Mouse (Mus musculus) stomach, embryonic 16.5 days (tissue): ENCODE measurements around the gene Naa20. TPM values are rescaled to one million over a fixed set of nuclear protein-coding genes. Genes with fewer than 3 reads are reported as not detected.

Source experiments
- ATAC-seq: fragments of 200-750 bp; cut with Nextera tagmentation; 2 replicates; pipeline ENCODE4 v1.8.0; 2017; ENCODE audit warnings: moderate number of reproducible peaks, moderate TSS enrichment; ENCODE audit not compliant: insufficient read depth, low FRiP score
- H3K27ac ChIP-seq: fragments of 300-500 bp; sonication (generic); 2 replicates; pipeline ENCODE4 v1.5.1; 2014; ENCODE audit warnings: low read length
- H3K27me3 ChIP-seq: fragments of 300-500 bp; sonication (generic); 2 replicates; pipeline ENCODE4 v1.6.1; 2014; ENCODE audit warnings: low read length, control low read depth, mixed read lengths; ENCODE audit not compliant: control insufficient read depth, insufficient read depth
- H3K36me3 ChIP-seq: fragments of 300-500 bp; sonication (generic); 2 replicates; pipeline ENCODE4 v1.6.1; 2014; ENCODE audit warnings: low read length; ENCODE audit not compliant: control insufficient read depth, insufficient read depth
- H3K4me1 ChIP-seq: fragments of 300-500 bp; sonication (generic); 2 replicates; pipeline ENCODE4 v1.6.1; 2014; ENCODE audit warnings: low read length, control low read depth, mixed read lengths; ENCODE audit not compliant: control insufficient read depth, insufficient read depth
- H3K4me2 ChIP-seq: fragments of 300-500 bp; sonication (generic); 2 replicates; pipeline ENCODE4 v1.6.1; 2014; ENCODE audit warnings: low read depth, low read length, mixed read lengths
- H3K4me3 ChIP-seq: fragments of 300-500 bp; sonication (generic); replicated peaks from 2 replicates; pipeline ENCODE4 v1.5.1; 2014; ENCODE audit warnings: mild to moderate bottlenecking, low read length
- H3K9ac ChIP-seq: fragments of 300-500 bp; sonication (generic); 2 replicates; pipeline ENCODE4 v1.6.1; 2014; ENCODE audit warnings: low read length
- H3K9me3 ChIP-seq: fragments of 300-500 bp; sonication (generic); replicated peaks from 2 replicates; pipeline ENCODE4 v1.6.1; 2016; ENCODE audit warnings: low read length, control low read depth; ENCODE audit not compliant: control insufficient read depth
- WGBS: fragments of 180-500 bp; shearing (Covaris S2); extraction: QIAGEN DNeasy Blood & Tissue Kit; methylation state at CpG from one replicate; pipeline ENCODE4 v1.1.7; 2014; 5-methylcytosine and 5-hydroxymethylcytosine counted together
- polyA plus RNA-seq: library from polyadenylated mRNA; unstranded; fragments of >200 nt; fragmentation: Nextera tagmentation; extraction: Ambion mirVana; gene quantifications from 2 replicates; pipeline ENCODE4 v1.2.1, GENCODE M21; 2015

The Naa20 gene
- 144 and 160 TPM in 2 replicates for polyA plus RNA-seq

- ATAC-seq: no peak
- 85% methylated on average over 6 of the region's 6 CpGs for WGBS
- Histone ChIP-seq H3K4me2 (peak within 1 kb of the TSS; percentile 55), H3K4me1 (peaks cover 19% of the 10 kb centered on the region), H3K9ac (no peak within 1 kb of the TSS; the same call in 1 of the 2 replicates), H3K27me3 (no peaks in the 10 kb centered on the region), H3K36me3 (no peaks in the 10 kb centered on the region), H3K4me3 (peak within 1 kb of the TSS; percentile 71), H3K9me3 (no peaks in the 10 kb centered on the region), H3K27ac (no peak within 1 kb of the TSS)
Observed at GRCm38 (mm10) chr2:145901861-145902260, at the start of gene Naa20. Gene Naa20 (plus strand): TSS chr2:145902099.

GRCm38 (mm10) chr2:145855831-145856230 is 46.1 kb upstream of the Naa20 start:
- H3K4me1 ChIP-seq: peaks cover 32% of the 10 kb centered on the region
- peak overlapping the region; percentile 60; the same call in 1 of the 2 replicates for H3K27ac ChIP-seq
- no peaks in the 10 kb centered on the region for H3K27me3 ChIP-seq
- no peak overlapping the region for H3K9ac ChIP-seq
- no peaks in the 10 kb centered on the region for H3K36me3 ChIP-seq
- H3K4me3 ChIP-seq: no peak overlapping the region
- no peak for ATAC-seq
- H3K9me3 ChIP-seq: no peaks in the 10 kb centered on the region
- WGBS: 58% methylated on average over 9 of the region's 9 CpGs
- no peak overlapping the region for H3K4me2 ChIP-seq

GRCm38 (mm10) chr2:145857864-145858263 is 44.0 kb upstream of the Naa20 start:
- H3K36me3 ChIP-seq: no peaks in the 10 kb centered on the region
- no peaks in the 10 kb centered on the region for H3K9me3 ChIP-seq
- 69% methylated on average over 8 of the region's 8 CpGs for WGBS
- ATAC-seq: no peak
- H3K27ac ChIP-seq: no peak overlapping the region; the same call in 1 of the 2 replicates
- no peak overlapping the region for H3K4me2 ChIP-seq
- H3K9ac ChIP-seq: no peak overlapping the region
- H3K27me3 ChIP-seq: no peaks in the 10 kb centered on the region
- H3K4me1 ChIP-seq: peaks cover 26% of the 10 kb centered on the region
- no peak overlapping the region for H3K4me3 ChIP-seq

GRCm38 (mm10) chr2:145859442-145859931 is 42.4 kb upstream of the Naa20 start:
- peaks cover 36% of the 10 kb centered on the region for H3K4me1 ChIP-seq
- no peaks in the 10 kb centered on the region for H3K27me3 ChIP-seq
- no peaks in the 10 kb centered on the region for H3K36me3 ChIP-seq
- ATAC-seq: peak; percentile 63
- H3K9me3 ChIP-seq: no peaks in the 10 kb centered on the region
- H3K4me2 ChIP-seq: peak overlapping the region; percentile 54
- H3K4me3 ChIP-seq: peak overlapping the region; percentile 48
- peak overlapping the region; percentile 99 for H3K27ac ChIP-seq
- peak overlapping the region; percentile 78; the same call in 1 of the 2 replicates for H3K9ac ChIP-seq
- 13% methylated on average over 7 of the region's 7 CpGs for WGBS

GRCm38 (mm10) chr2:145859932-145860801 is 41.7 kb upstream of the Naa20 start:
- Histone ChIP-seq H3K9me3 (no peaks in the 10 kb centered on the region), H3K9ac (peak overlapping the region; percentile 78), H3K4me3 (peak overlapping the region; percentile 48), H3K4me2 (peak overlapping the region; percentile 54), H3K4me1 (peaks cover 34% of the 10 kb centered on the region), H3K36me3 (no peaks in the 10 kb centered on the region), H3K27ac (peak overlapping the region; percentile 99), H3K27me3 (no peaks in the 10 kb centered on the region)
- 6% methylated on average over 40 of the region's 40 CpGs for WGBS
- peak; percentile 83 for ATAC-seq

GRCm38 (mm10) chr2:145861193-145862123 is 40.4 kb upstream of the Naa20 start:
- Histone ChIP-seq H3K27me3 (no peaks in the 10 kb centered on the region), H3K27ac (peak overlapping the region; percentile 99), H3K4me3 (peak overlapping the region; percentile 48), H3K36me3 (peaks cover under 1% of the 10 kb centered on the region; the same call in 1 of the 2 replicates), H3K4me1 (peaks cover 23% of the 10 kb centered on the region), H3K4me2 (peak overlapping the region; percentile 54), H3K9ac (peak overlapping the region; percentile 78), H3K9me3 (no peaks in the 10 kb centered on the region)
- WGBS: 35% methylated on average over 8 of the region's 8 CpGs
- no peak for ATAC-seq

GRCm38 (mm10) chr2:145862206-145862817 is 39.6 kb upstream of the Naa20 start:
- H3K4me1 ChIP-seq: peaks cover 23% of the 10 kb centered on the region
- peak overlapping the region; percentile 99 for H3K27ac ChIP-seq
- no peaks in the 10 kb centered on the region for H3K27me3 ChIP-seq
- H3K9ac ChIP-seq: peak overlapping the region; percentile 78
- H3K4me2 ChIP-seq: peak overlapping the region; percentile 54
- peaks cover 9% of the 10 kb centered on the region; the same call in 1 of the 2 replicates for H3K36me3 ChIP-seq
- 0 out of 2 replicates have a peak, but pooled peaks cover 4% of the 10 kb centered on the region for H3K9me3 ChIP-seq
- peak overlapping the region; percentile 48 for H3K4me3 ChIP-seq
- 34% methylated on average over 10 of the region's 10 CpGs for WGBS
- ATAC-seq: no peak

GRCm38 (mm10) chr2:145865344-145865743 is 36.6 kb upstream of the Naa20 start:
- no peak for ATAC-seq
- H3K36me3 ChIP-seq: peaks cover 12% of the 10 kb centered on the region; the same call in 1 of the 2 replicates
- H3K9ac ChIP-seq: no peak overlapping the region
- 0 out of 2 replicates have a peak, but pooled peaks cover 4% of the 10 kb centered on the region for H3K9me3 ChIP-seq
- no peak overlapping the region for H3K27ac ChIP-seq
- H3K4me1 ChIP-seq: peaks cover 11% of the 10 kb centered on the region; the same call in 1 of the 2 replicates
- no peak overlapping the region for H3K4me3 ChIP-seq
- whole genome bisulfite sequencing: 86% methylated on average over 3 of the region's 3 CpGs
- no peaks in the 10 kb centered on the region for H3K27me3 ChIP-seq
- H3K4me2 ChIP-seq: no peak overlapping the region
